Mouse (Mus musculus): Measurements from ENCODE around the gene Gm17124. TPM values are rescaled to one million over a fixed set of nuclear protein-coding genes. Genes with fewer than 3 reads are reported as not detected.
"Not testable (repeated sequence)": the region's sequence is repeated elsewhere in the genome, so short reads cannot be mapped to it uniquely, and the experiment has no call there.

Gm17124 gene
- total RNA-seq (2021), result not detected in 2 replicates
- long read RNA-seq, experiment 1, result 0 reads
- long read RNA-seq, experiment 2, result 0 reads

- not testable (repeated sequence) for DNase-seq
Measured at GRCm38 (mm10) chr14:42599782-42600181, at the start of gene Gm17124. TSS of gene Gm17124 (minus strand) at chr14:42599882.

GRCm38 (mm10) chr14:42641817-42642216 is 42.1 kb upstream of the Gm17124 start, which contains the start of gene Gm3633:
TSS of gene Gm3633 (minus strand) at chr14:42641917.
- not testable (repeated sequence) for DNase-seq

Small RNAs within 50 kb of the gene (microRNA-seq; reads per million reads assigned to microRNA genes)
- gene Gm23620 (0 reads per million in 2 experiments), gene Gm25228 (0 reads per million in 2 experiments)

Other genes starting within 250 kb of the Gm17124 start
- gene Gm8005, start 160.2 kb downstream of the Gm17124 start, total RNA-seq (2021), result not detected in 2 replicates
- gene Gm8011, start 136.0 kb downstream of the Gm17124 start, total RNA-seq (2021), result not detected in 2 replicates
- not detected in 2 replicates for gene Gm8020, start 97.5 kb downstream of the Gm17124 start, total RNA-seq (2021)
- not detected in 2 replicates for gene Gm8024, start 75.6 kb downstream of the Gm17124 start, total RNA-seq (2021)
- not detected in 2 replicates for gene Gm3633, start 42.0 kb upstream of the Gm17124 start, total RNA-seq (2021)
- not detected in 2 replicates for gene Gm10378, start 56.1 kb upstream of the Gm17124 start, total RNA-seq (2021)
- not detected in 2 replicates for gene Gm3015, start 168.9 kb upstream of the Gm17124 start, total RNA-seq (2021)
- not detected in 2 replicates for gene Gm10377, start 198.1 kb upstream of the Gm17124 start, total RNA-seq (2021)